Mouse (Mus musculus) embryonic facial prominence, embryonic 12.5 days (tissue): ENCODE data around the gene Map3k4. TPM values are rescaled to one million over a fixed set of nuclear protein-coding genes. Genes with fewer than 3 reads are reported as not detected.
A peak's percentile ranks its signal among the peaks of the same experiment; 100 is the strongest.
"Not testable (repeated sequence)": the region's sequence is repeated elsewhere in the genome, so short reads cannot be mapped to it uniquely, and the experiment has no call there.

Source experiments
- ATAC-seq: fragments of 200-750 bp; cut with Nextera tagmentation; 2 replicates; pipeline ENCODE4 v1.8.0; 2017; ENCODE audit not compliant: insufficient number of reproducible peaks, insufficient read depth, low FRiP score, low TSS enrichment
- H3K27ac ChIP-seq: fragments of 300-500 bp; sonication (generic); 2 replicates; pipeline ENCODE4 v1.5.1; 2016; ENCODE audit warnings: mild to moderate bottlenecking
- H3K27me3 ChIP-seq: fragments of 300-500 bp; sonication (generic); 2 replicates; pipeline ENCODE4 v1.6.1; 2016; ENCODE audit warnings: mild to moderate bottlenecking, moderate library complexity
- H3K36me3 ChIP-seq: fragments of 300-500 bp; sonication (generic); 2 replicates; pipeline ENCODE4 v1.6.1; 2016; ENCODE audit warnings: mild to moderate bottlenecking
- H3K4me1 ChIP-seq: fragments of 300-500 bp; sonication (generic); 2 replicates; pipeline ENCODE4 v1.6.1; 2016
- H3K4me2 ChIP-seq: fragments of 300-500 bp; sonication (generic); replicated peaks from 2 replicates; pipeline ENCODE4 v1.6.1; 2016; ENCODE audit warnings: mild to moderate bottlenecking, moderate library complexity
- H3K4me3 ChIP-seq: fragments of 300-500 bp; sonication (generic); 2 replicates; pipeline ENCODE4 v1.5.1; 2016; ENCODE audit warnings: mild to moderate bottlenecking
- H3K9ac ChIP-seq: fragments of 300-500 bp; sonication (generic); 2 replicates; pipeline ENCODE4 v1.6.1; 2016; ENCODE audit warnings: mild to moderate bottlenecking, moderate library complexity
- H3K9me3 ChIP-seq: fragments of 300-500 bp; sonication (generic); 2 replicates; pipeline ENCODE4 v1.6.1; 2016; ENCODE audit warnings: mild to moderate bottlenecking, moderate library complexity
- WGBS: fragments of 180-500 bp; shearing (Covaris S2); methylation state at CpG from one replicate; pipeline ENCODE4 v1.1.7; 2016; 5-methylcytosine and 5-hydroxymethylcytosine counted together
- polyA plus RNA-seq: library from polyadenylated mRNA; unstranded; fragments of >200 nt; fragmentation: Nextera tagmentation; extraction: Ambion mirVana; gene quantifications from 2 replicates; pipeline ENCODE4 v1.2.1, GENCODE M21; 2016

The Map3k4 gene
- polyA plus RNA-seq, 1 experiment from 2014 or later = 60.5 TPM

DNA sequence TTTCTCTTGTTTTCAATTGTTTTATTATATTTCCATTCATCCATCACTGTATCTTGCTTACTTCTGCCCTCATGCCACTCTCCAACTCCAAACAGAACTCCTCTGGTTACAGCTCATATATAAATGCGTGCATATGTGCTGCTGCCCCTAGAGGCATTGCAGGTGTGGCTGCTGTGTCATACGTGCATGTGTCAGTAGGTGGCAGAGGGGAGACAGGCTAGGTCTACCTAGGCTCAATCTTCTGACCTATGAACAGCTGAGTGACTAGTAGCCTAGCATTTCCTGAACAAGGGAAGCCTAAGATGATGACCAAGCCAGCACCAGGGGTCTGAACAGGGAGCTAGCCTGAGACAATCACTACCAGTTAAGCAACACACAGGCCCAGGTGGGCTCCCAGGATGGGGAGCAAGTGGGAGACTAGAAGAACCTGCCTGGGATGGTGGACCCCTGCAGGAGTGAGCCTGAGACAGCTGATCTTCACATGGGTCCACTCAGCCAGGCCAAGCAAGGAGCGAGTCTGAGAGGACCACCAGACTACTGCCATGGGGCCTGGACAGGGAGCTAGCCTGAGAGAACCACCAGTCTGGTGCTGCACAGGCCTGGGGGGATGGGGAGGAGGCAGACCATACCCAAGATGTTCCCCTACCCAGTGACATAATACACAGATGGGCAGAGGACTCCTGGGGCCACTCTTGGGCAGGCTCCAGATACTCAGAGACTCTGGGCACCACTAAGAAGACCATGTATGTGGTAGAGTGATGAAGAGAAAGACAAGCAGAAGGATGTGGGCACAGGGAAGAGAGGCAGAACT, 17.5 kb downstream of the Map3k4 start:
- no peaks in the 10 kb centered on the region for H3K36me3 ChIP-seq
- no peak for ATAC-seq
- no peaks in the 10 kb centered on the region for H3K27me3 ChIP-seq
- H3K4me2 ChIP-seq = no peak overlapping the region
- H3K4me1 ChIP-seq = peaks cover 27% of the 10 kb centered on the region
- H3K27ac ChIP-seq = no peak overlapping the region
- H3K9ac ChIP-seq = no peak overlapping the region
- 45% methylated on average over 3 of the region's 3 CpGs for WGBS
- H3K4me3 ChIP-seq = no peak overlapping the region
- no peaks in the 10 kb centered on the region for H3K9me3 ChIP-seq

- Histone ChIP-seq H3K36me3 (no peaks in the 10 kb centered on the region), H3K27ac (no peak overlapping the region), H3K4me1 (peaks cover 23% of the 10 kb centered on the region), H3K9ac (no peak overlapping the region), H3K9me3 (no peaks in the 10 kb centered on the region), H3K4me3 (no peak overlapping the region), H3K27me3 (no peaks in the 10 kb centered on the region), H3K4me2 (no peak overlapping the region)
- 86% methylated on average over 14 of the region's 14 CpGs for WGBS
- ATAC-seq = no peak
Observed at GRCm38 (mm10) chr17:12300127-12300675, 18.4 kb downstream of the Map3k4 start.

DNA sequence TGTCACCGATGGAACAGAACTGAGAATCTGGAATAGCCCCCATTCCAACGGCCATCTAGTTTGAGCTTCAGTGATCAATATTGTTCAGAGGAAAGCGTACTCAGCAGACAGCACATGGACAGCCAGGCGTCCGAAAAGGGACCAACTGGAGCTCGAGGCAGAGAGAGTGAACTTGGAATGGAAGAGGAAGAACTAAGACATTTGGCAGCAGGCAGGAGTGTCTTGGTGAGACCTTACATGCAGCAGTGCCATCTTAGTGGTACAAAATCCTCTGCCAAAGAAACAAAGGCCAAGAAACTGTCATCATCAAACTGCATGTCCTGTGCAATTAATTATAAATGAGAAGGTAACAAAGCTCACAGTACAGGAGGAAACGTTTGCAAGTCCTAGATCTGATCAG, 19.2 kb downstream of the Map3k4 start:
- no peaks in the 10 kb centered on the region for H3K36me3 ChIP-seq
- peaks cover 27% of the 10 kb centered on the region for H3K4me1 ChIP-seq
- ATAC-seq = no peak
- H3K9ac ChIP-seq = no peak overlapping the region
- no peak overlapping the region for H3K4me3 ChIP-seq
- no peak overlapping the region for H3K4me2 ChIP-seq
- no peaks in the 10 kb centered on the region for H3K27me3 ChIP-seq
- no peaks in the 10 kb centered on the region for H3K9me3 ChIP-seq
- no peak overlapping the region for H3K27ac ChIP-seq
- 85% methylated on average over 7 of the region's 7 CpGs for WGBS

DNA sequence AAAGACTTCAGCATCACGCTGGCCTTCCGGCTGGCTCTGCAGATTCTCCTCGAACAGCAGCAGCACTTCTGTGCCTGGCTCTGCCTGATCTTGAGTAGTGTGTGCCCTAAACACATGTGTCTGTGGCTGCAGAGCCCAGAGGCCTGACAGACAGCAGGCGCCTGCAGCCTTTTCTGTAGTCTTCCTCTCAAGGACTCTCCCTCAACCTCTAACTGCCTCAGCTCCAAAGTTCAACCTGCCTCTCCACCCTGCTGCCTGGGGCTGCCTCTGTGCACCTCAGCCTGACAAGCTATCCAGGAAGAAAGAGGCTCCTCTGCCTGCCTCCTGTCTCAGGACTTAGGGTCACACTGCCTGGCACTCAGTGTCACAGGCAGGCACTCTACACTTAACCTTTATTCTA, 20.6 kb downstream of the Map3k4 start:
- H3K4me2 ChIP-seq = no peak overlapping the region
- H3K27ac ChIP-seq = no peak overlapping the region
- no peaks in the 10 kb centered on the region for H3K9me3 ChIP-seq
- H3K4me3 ChIP-seq = no peak overlapping the region
- 87% methylated on average over 4 of the region's 4 CpGs for WGBS
- H3K9ac ChIP-seq = no peak overlapping the region
- no peaks in the 10 kb centered on the region for H3K36me3 ChIP-seq
- H3K4me1 ChIP-seq = peaks cover 37% of the 10 kb centered on the region
- H3K27me3 ChIP-seq = no peaks in the 10 kb centered on the region
- ATAC-seq = no peak

DNA sequence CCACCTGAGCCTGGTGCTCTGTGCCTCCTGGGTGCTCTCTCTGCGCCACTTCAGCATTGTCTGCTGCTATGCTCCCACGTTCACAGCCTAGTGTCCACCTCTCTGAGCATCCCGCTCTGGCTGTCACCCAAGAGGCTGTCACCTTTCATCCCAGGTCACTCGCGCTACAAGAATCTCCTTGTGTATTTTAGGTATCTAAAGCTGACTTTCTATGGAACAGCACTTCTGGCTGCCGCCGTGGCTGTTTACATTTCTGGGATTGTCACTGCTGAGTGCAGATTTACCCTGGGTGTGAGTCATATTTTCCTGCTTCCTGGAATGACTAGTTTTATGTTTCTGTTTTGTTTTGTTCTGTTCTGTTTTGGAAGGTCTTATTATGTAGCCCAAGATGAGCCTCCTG, 21.3 kb downstream of the Map3k4 start:
- no peak overlapping the region for H3K9ac ChIP-seq
- H3K27me3 ChIP-seq = no peaks in the 10 kb centered on the region
- no peak overlapping the region for H3K4me3 ChIP-seq
- no peak for ATAC-seq
- no peaks in the 10 kb centered on the region for H3K9me3 ChIP-seq
- 82% methylated on average over 7 of the region's 7 CpGs for WGBS
- no peak overlapping the region for H3K27ac ChIP-seq
- H3K4me1 ChIP-seq = peaks cover 36% of the 10 kb centered on the region
- no peak overlapping the region for H3K4me2 ChIP-seq
- H3K36me3 ChIP-seq = no peaks in the 10 kb centered on the region

DNA sequence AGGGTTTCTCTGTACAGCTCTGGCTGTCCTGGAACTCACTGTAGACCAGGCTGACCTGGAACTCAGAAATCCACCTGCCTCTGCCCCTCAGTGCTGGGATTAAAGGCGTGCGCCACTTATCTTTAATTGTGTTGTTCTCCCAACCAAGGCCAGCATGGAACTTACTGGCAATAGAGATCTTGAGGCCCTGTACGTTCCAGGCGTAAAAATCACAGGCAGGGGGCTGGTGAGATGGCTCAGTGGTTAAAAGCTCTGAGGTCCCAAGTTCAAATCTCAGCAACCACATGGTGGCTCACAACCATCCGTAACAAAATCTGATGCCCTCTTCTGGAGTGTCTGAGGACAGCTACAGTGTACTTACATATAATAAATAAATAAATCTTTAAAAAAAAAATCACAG, 22.7 kb downstream of the Map3k4 start:
- WGBS = 90% methylated on average over 5 of the region's 5 CpGs
- H3K9ac ChIP-seq, ATAC-seq, H3K9me3 ChIP-seq, H3K4me2 ChIP-seq, H3K36me3 ChIP-seq, H3K27me3 ChIP-seq, H3K4me3 ChIP-seq, H3K27ac ChIP-seq: not testable (repeated sequence)
- peaks cover 30% of the 10 kb centered on the region for H3K4me1 ChIP-seq

GRCm38 (mm10) chr17:12294424-12294823, 24.2 kb downstream of the Map3k4 start:
- no peak overlapping the region for H3K9ac ChIP-seq
- no peaks in the 10 kb centered on the region for H3K36me3 ChIP-seq
- H3K4me1 ChIP-seq = peaks cover 27% of the 10 kb centered on the region
- no peak overlapping the region for H3K4me2 ChIP-seq
- ATAC-seq = no peak
- 69% methylated on average over 7 of the region's 7 CpGs for WGBS
- no peak overlapping the region for H3K27ac ChIP-seq
- H3K27me3 ChIP-seq = no peaks in the 10 kb centered on the region
- no peaks in the 10 kb centered on the region for H3K9me3 ChIP-seq
- H3K4me3 ChIP-seq = no peak overlapping the region

GRCm38 (mm10) chr17:12293571-12293970, 25.0 kb downstream of the Map3k4 start:
- whole genome bisulfite sequencing = 75% methylated on average over 6 of the region's 6 CpGs
- Histone ChIP-seq H3K9me3 (no peaks in the 10 kb centered on the region), H3K36me3 (0 out of 2 replicates have a peak, but pooled peaks cover 2% of the 10 kb centered on the region), H3K9ac (no peak overlapping the region), H3K27ac (peak overlapping the region; percentile 17; the same call in 1 of the 2 replicates), H3K4me1 (peaks cover 27% of the 10 kb centered on the region), H3K4me3 (no peak overlapping the region), H3K4me2 (no peak overlapping the region), H3K27me3 (no peaks in the 10 kb centered on the region)
- no peak for ATAC-seq

- Histone ChIP-seq H3K4me1 (peaks cover 27% of the 10 kb centered on the region), H3K36me3 (0 out of 2 replicates have a peak, but pooled peaks cover 3% of the 10 kb centered on the region), H3K27me3 (no peaks in the 10 kb centered on the region), H3K9ac (no peak overlapping the region), H3K9me3 (no peaks in the 10 kb centered on the region), H3K27ac (no peak overlapping the region), H3K4me2 (no peak overlapping the region), H3K4me3 (no peak overlapping the region)
- ATAC-seq = no peak
- 90% methylated on average over 8 of the region's 8 CpGs for WGBS
Observed at GRCm38 (mm10) chr17:12292877-12293276, 25.7 kb downstream of the Map3k4 start.

GRCm38 (mm10) chr17:12292356-12292755, 26.2 kb downstream of the Map3k4 start:
- no peaks in the 10 kb centered on the region for H3K27me3 ChIP-seq
- no peak overlapping the region for H3K4me3 ChIP-seq
- no peak overlapping the region for H3K4me2 ChIP-seq
- 73% methylated on average over 1 of the region's 1 CpGs for WGBS
- 0 out of 2 replicates have a peak, but pooled peaks cover 3% of the 10 kb centered on the region for H3K36me3 ChIP-seq
- no peaks in the 10 kb centered on the region for H3K9me3 ChIP-seq
- H3K27ac ChIP-seq = no peak overlapping the region
- ATAC-seq = no peak
- H3K9ac ChIP-seq = no peak overlapping the region
- H3K4me1 ChIP-seq = peaks cover 27% of the 10 kb centered on the region

DNA sequence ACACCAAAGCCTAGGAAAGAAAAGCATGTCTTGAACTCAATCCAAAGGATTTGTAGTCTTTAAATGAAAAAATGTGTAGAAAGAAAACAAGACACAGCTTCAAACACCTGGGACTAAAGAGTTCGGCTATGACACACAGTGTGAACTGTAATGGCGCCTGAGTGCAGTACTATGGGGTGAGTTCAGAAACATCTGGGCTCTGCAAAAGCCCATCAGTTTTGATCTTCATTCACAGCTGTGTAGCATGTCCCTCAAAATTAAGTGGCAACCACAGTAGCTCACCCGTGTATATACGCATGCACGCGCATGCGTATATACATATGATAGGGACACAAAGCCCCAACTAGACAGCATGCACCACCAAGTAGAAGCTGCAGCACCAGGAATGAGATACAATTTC, 27.4 kb downstream of the Map3k4 start:
- Histone ChIP-seq H3K4me3 (no peak overlapping the region), H3K27ac (0 out of 2 replicates have a peak overlapping the region, but pooled peaks have one; percentile 18), H3K4me2 (no peak overlapping the region), H3K36me3 (0 out of 2 replicates have a peak, but pooled peaks cover 3% of the 10 kb centered on the region), H3K9ac (no peak overlapping the region), H3K27me3 (no peaks in the 10 kb centered on the region), H3K9me3 (no peaks in the 10 kb centered on the region), H3K4me1 (peaks cover 27% of the 10 kb centered on the region)
- ATAC-seq = peak; percentile 65; the same call in 1 of the 2 replicates
- 85% methylated on average over 7 of the region's 7 CpGs for WGBS

DNA sequence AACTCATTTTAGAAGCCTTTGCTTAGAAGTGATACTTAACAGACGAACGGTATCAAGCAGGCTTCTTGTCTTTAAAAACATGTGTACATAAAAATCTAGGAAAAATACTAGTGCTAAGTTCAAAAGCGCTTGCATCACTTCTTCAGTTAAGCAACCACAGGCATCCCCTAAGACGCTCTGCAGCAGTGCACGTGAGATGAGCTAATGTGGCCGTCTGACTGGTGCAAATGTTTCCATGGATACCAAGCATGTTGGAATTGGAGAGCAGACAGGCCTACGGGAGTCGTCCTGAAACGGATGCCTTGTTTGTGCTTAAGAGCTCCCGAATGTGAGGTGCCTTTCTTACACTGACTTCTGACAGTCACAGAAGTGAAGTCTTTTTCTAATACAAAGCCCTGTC, 27.9 kb downstream of the Map3k4 start:
- H3K9ac ChIP-seq = no peak overlapping the region
- no peak overlapping the region for H3K4me2 ChIP-seq
- peak; percentile 85 for ATAC-seq
- peaks cover 27% of the 10 kb centered on the region for H3K4me1 ChIP-seq
- H3K36me3 ChIP-seq = 0 out of 2 replicates have a peak, but pooled peaks cover 3% of the 10 kb centered on the region
- no peak overlapping the region for H3K4me3 ChIP-seq
- 0 out of 2 replicates have a peak overlapping the region, but pooled peaks have one; percentile 18 for H3K27ac ChIP-seq
- H3K27me3 ChIP-seq = no peaks in the 10 kb centered on the region
- 30% methylated on average over 10 of the region's 10 CpGs for whole genome bisulfite sequencing
- no peaks in the 10 kb centered on the region for H3K9me3 ChIP-seq
